Mouse (Mus musculus) testis, postnatal 10 days (tissue): ENCODE measurements at regions not wholly inside any gene's neighbourhood (a gene's known extent, or its start where the extent isn't known, plus 50 kb on each side); places are given as distances from the start of the nearest gene placed in this dataset.

Source experiments
- DNase-seq: peaks from one replicate; pipeline ENCODE4 v3.0.0; 2021; ENCODE audit warnings: low spot score

- DNase-seq: no peak
These were observed 118.7 kb downstream of the Foxa2 start for GRCm38 (mm10) chr2:147927792-147928670.

- DNase-seq: no peak
These were observed 119.9 kb downstream of the Foxa2 start for GRCm38 (mm10) chr2:147926861-147927260.

- no peak for DNase-seq
These were observed 139.4 kb downstream of the Foxa2 start for GRCm38 (mm10) chr2:147907341-147907740.

GRCm38 (mm10) chr2:147905759-147906740, 140.7 kb downstream of the Foxa2 start:
- DNase-seq: no peak

- no peak for DNase-seq
These were observed 141.7 kb downstream of the Foxa2 start for GRCm38 (mm10) chr2:147905118-147905517.

- no peak for DNase-seq
These were observed 147.5 kb downstream of the Foxa2 start for GRCm38 (mm10) chr2:147899236-147899635.

GRCm38 (mm10) chr2:147895691-147896090, 151.1 kb downstream of the Foxa2 start:
- peak; percentile 62 for DNase-seq

GRCm38 (mm10) chr2:147894213-147894612, 152.6 kb downstream of the Foxa2 start:
- DNase-seq: no peak

- no peak for DNase-seq
These were observed 160.6 kb downstream of the Foxa2 start for GRCm38 (mm10) chr2:147886191-147886590.

GRCm38 (mm10) chr2:147877907-147878306, 168.9 kb downstream of the Foxa2 start:
- DNase-seq: no peak

GRCm38 (mm10) chr2:147877543-147877904, 169.2 kb downstream of the Foxa2 start:
- no peak for DNase-seq

GRCm38 (mm10) chr2:147876708-147877542, 169.8 kb downstream of the Foxa2 start:
- no peak for DNase-seq

- no peak for DNase-seq
These were observed 173.8 kb downstream of the Foxa2 start for GRCm38 (mm10) chr2:147872972-147873371.

- DNase-seq: no peak
These were observed 195.5 kb downstream of the Foxa2 start for GRCm38 (mm10) chr2:147851186-147851802.

- DNase-seq: no peak
These were observed 199.6 kb downstream of the Foxa2 start for GRCm38 (mm10) chr2:147846968-147847749.

- no peak for DNase-seq
These were observed 201.5 kb downstream of the Foxa2 start for GRCm38 (mm10) chr2:147845256-147845655.

- no peak for DNase-seq
These were observed 205.8 kb downstream of the Foxa2 start for GRCm38 (mm10) chr2:147840936-147841335.

GRCm38 (mm10) chr2:147838613-147839012, 208.2 kb downstream of the Foxa2 start:
- no peak for DNase-seq

GRCm38 (mm10) chr2:147830551-147830950, 216.2 kb downstream of the Foxa2 start:
- DNase-seq: no peak

GRCm38 (mm10) chr2:147816951-147817350, 229.8 kb downstream of the Foxa2 start:
- DNase-seq: no peak

GRCm38 (mm10) chr2:147814231-147814630, 232.5 kb downstream of the Foxa2 start:
- DNase-seq: no peak
